Mouse (Mus musculus): ENCODE measurements around the gene Tvp23b.

Tvp23b gene

DNA sequence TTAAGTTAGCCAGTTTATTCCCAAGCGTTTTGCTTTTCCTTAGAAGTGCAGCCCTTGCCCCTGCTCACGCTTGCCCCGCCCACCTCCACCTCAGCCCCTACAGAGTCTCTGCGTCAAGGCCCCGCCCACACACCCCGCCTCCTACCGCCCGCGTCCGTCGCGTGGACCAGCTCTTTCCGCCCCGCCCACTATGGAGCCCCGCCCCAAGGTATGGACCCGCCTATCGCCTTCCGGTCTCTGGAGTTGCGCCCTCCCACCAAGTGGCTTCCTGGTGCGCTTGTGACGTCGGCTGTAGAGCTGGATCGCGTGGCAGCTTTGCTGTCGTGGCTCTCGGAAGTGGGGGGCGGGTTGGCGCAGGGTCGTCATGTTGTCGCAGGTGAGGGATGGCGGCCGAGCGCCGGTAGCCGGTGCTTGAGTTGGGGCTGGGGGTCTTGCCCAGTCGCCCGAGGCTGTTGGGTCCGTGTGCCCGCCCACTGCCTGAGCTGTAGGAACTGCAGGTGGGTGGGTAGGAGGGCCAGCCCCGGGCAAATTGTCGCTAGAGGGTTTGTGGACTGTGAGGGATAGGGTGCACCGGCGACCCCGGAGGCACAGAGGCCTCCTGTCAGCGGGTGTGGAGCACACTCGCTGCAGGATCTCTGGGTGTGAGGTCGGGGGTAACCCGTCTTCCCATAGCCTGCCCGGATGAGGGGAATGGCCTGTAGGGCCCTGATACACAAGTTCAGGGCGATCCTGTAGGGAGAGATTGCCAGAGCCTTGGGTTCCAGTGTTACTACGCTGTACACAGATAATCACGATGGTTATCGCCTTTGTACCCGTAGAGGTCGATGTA lies at the start of gene Tvp23b:
Tvp23b (plus strand) TSS at position 236 of the 829 bp plus-strand sequence.
- DNase-seq (ENCODE audit: extremely low read depth, insufficient read length, low spot score): peak; percentile 98

DNA sequence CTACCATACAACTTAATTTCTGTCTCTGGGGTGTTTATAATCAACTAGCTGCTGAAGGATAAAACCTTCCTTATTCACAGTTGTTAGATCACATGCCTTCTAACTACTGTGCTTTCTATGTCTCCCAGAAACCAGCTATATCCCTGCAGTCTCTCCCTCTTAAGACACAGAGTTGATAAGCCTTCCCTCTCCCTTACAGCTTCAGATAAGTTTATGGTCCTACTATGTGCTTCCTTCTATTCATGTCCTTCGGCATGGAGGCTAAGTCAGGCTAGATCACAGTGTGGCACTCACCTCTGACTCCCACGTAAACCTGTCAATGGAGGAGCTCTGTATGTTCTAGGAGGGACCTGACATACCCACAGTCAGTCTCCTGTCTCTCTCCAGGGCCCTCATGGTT lies 48.9 kb upstream of the Tvp23b start:
- DNase-seq (ENCODE audit: extremely low read depth, insufficient read length, low spot score): no peak

DNA sequence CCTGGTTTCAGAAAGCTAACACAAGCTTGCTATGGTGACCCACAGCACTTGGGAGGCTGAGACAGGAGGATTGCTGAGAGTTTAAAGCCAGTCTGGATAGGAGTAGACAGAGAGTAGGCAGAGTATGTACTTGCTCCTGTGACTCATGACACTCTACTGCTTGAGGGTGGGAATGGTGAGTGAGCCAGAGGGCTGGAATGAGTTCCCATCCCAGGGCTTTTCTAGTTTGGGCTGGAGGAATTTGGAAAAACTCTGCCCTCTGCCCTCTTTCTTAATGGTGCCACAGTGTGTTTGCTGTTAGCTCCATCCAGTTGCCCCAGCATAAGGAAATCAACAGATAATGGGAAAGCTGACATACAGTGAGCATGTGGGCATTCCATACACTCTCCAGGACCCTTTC lies 47.3 kb upstream of the Tvp23b start:
- DNase-seq (ENCODE audit: extremely low read depth, insufficient read length, low spot score): no peak

DNA sequence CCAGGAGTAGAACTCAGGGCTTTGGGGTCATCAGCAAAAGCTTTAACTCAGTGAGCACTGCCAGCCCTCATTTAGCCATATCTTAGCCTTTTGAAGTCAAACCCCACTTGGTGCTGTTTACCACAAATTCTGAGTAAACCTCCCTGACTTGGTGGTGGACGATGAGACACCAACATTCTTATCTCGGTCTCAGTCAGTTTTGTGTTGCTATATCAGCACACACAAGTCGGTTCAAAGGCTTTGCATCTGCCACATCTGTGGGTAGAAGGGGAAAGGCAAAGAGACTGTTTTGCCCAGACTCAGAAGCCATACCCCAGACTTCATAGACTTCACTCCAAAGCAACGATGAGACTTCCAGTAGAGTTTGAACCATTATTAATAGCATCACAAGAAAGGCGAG lies 34.7 kb upstream of the Tvp23b start:
- DNase-seq (ENCODE audit: extremely low read depth, insufficient read length, low spot score): no peak

DNA sequence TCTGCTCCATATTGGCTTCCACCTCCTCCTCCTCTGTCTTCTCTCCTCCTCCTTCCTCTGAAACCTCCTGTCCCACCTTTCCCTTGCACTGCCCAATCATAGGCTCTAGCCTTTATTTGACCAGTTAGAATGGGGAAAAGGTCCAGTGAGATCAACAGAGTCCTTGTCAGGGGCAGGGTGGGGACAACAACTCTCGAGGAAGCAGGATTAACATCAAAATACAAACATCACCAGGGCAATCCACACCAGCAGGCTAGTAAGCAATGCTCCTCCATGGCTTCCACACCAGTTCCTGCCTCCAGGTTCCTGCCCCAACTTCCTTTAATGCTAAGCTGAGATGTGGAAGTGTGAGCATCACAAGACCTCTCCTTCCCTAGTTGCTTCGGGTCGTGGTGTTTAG lies 33.5 kb upstream of the Tvp23b start:
- DNase-seq (ENCODE audit: extremely low read depth, insufficient read length, low spot score): no peak

DNA sequence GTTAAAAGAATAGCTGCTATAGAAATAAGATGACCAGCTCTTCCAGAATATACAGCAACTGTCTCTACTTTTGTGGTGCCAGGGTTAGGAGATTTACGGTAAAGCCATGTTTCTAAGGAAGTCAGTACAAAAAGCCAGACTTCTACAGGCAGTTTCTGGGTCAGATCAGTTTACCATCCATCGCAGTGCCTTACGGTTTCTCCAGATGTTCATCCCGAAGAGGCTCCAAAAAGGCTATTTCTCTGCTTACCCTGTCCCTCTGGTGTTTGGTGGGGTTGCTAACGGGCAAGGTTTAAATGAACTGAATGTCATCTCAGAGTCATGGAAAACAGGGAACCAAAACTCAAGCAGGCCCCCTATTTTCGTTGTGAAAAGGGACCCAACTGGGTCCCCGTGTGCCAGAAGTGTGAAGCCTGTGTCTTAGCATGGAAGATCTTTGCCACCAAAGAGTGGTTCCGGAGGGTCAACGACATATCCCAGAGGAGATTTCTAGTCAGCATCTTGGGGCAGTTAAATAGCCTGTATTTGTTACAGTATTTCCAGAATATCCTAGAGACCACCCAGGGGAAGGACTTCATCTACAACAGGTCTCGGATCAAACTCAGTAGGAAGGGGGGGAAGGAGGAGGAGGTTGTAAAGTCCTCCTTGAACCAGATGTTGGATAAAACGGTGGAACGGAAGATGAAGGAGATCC lies 32.1 kb upstream of the Tvp23b start, which contains the start of gene Fbxw10:
Fbxw10 (plus strand) TSS at position 109 of the 694 bp plus-strand sequence.
- no peak for DNase-seq (ENCODE audit: extremely low read depth, insufficient read length, low spot score)

DNA sequence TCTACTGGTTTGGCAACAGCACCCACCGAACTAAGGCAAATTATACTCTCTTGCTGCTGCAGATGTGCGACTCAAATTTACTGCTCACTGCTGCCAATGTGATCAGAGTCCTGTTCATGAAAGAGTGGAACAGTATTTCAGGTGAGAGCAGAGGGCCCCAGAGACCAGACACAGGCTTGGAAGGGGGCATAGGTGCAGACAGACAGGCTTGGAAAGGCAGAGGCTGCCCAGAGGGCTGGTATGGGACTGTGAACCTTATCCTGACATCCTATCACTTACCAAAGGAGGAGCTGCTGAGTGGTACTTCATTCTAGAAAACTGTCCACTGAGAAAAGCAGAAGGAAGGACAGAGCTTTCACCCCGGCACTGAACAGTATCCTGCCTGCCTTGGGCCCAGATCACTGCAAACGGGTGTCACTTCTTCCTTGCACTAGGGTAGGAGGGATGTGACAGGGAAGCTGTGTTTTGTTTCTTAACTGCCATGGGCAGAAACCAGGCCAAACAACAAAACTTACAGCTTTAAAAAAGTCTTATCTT lies 31.5 kb upstream of the Tvp23b start:
- no peak for DNase-seq (ENCODE audit: extremely low read depth, insufficient read length, low spot score)

DNA sequence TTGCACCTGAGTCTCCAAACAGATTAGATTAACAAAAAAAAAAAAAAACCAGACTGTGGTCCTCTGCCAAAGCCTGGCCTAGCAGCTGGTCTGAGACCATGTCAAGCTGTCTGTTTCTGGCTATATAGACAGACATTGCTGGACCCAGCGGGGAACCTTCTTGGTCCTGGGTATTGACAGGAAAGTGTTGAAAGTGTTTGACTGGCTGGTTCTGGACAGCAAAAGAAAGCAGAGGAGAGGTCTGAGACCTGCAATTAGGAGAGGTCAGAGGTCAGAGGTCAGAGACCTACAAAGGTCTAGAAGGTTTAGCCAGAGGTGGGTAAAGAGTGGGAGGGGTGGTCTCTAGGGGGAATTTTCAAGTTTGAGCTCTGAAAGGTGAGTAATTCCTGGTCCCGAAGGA lies 31.0 kb upstream of the Tvp23b start:
- DNase-seq (ENCODE audit: extremely low read depth, insufficient read length, low spot score): no peak

DNA sequence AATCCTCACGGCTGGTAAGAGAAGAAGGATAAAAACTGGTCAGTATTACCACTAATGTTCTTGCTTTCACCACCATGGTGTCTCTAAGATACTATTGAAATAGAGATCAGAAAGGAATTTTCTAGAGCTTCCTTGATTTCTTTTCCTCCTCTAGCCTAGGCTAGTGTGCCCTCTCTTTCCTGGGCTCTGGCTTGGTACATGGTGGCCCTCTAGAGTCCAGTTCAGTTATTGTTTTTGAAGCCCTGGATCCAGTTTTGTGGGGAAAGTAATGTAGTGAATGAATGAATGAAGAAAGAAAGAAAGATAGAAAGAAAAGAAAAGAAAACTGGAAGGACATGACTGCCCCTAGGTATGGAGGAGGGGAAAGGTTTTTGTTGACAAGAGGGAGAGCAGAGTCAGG lies 28.1 kb upstream of the Tvp23b start:
- no peak for DNase-seq (ENCODE audit: extremely low read depth, insufficient read length, low spot score)

DNA sequence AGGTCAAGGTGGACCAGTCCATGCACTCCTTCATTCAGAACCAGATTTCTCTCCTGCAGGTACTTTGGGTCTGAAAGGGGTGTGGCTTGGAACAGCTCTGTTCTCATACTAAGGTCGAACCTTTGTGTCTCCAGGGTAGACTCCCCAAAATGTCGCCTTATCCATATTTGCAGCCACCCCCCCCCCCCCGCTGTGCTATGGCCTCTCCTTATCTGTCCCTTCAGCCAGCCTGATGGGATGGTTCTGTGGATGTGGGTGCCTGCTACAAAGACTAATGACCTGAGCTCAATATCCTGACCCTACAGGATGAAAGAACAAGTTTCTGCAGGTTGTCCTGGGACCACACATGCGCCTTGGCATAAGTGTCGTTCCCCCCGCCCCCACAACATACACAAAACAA lies 25.9 kb upstream of the Tvp23b start:
- no peak for DNase-seq (ENCODE audit: extremely low read depth, insufficient read length, low spot score)

DNA sequence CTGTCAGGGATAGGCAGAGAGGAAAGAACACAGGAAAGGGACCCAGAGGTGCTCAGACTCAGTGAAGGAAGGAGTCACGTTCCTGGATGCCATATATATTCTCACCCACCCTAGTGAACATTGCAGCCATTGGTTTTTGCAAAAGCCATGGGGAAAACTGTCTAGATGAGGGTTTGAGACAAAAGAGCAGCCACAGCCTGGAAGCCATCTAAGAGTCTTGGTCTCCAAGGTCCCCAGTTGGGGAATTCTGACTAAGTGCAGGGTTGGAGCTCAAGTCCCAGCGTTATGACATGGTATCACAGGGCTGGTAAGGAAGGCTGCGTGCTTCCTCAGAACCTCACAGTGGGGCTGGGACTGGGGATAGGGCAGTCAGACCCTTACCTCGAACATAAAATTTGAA lies 13.7 kb upstream of the Tvp23b start:
- DNase-seq (ENCODE audit: extremely low read depth, insufficient read length, low spot score): no peak

DNA sequence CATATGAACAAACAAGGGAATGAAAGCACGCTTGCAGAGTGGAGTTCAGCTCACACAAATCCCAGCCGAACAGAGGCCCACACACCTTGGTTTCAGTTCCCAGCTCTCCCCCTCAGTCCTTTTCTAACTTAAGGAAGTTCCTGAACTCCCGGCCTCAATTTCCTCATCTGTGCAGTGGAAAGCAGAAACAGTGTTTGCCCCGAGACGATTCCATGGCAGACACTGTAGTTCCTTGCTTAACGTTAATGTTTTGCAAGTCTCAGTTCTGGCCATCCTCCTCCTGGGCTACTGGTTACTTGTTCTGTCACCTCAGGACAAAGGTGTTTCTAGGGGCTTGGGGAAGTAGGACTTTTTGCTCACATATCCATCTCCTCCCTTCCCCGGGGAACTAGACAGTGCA lies 12.6 kb upstream of the Tvp23b start:
- no peak for DNase-seq (ENCODE audit: extremely low read depth, insufficient read length, low spot score)

DNA sequence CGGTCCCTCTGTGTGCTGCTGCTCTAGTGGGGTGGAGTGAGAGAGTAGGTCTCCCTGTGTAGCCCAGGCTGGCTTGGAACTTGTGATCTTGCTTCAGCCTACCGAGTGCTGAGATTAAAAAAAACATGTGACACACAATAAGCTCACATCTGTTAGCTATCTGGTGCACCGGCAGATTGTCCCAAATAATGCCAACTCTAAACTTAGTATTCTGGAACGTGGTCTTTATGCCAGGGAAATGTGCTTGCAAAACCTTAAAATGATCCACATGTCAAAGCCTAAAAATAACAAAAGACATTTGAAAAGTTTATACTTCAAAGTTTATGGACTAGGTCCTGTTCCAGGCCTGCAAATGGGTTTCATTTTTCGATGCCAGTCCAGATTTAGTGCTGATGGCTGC lies 10.1 kb upstream of the Tvp23b start:
- DNase-seq (ENCODE audit: extremely low read depth, insufficient read length, low spot score): no peak

DNA sequence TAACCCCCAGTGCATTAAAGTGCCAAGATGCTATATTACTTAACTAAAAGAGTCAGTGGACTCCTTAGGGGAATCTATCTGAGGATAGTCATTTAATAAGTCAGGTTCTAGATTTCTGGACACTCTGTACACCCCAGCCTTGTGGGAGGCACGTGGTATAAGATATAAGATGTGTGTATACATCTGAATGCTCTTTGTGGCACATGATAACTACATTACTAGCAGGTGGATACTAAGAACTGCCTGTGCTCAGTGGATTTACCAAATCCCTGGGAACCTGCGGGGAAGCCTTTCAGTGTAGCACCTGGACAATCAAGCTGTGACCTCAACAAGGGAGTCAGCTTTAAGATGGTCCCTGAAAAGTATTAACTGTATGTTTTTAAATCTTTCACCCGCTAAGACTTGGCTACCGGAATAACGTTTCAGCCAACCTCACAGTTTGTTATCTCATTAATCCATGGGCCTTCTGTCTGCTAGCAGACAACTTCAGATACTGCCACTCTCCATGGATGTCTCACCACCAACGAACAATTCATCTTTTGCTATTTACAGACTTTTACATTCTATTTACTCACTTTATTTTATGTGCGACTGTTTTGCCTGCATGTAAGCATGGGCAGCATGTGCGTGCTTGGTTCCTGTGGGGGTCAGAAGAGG lies 9.4 kb upstream of the Tvp23b start:
- no peak for DNase-seq (ENCODE audit: extremely low read depth, insufficient read length, low spot score)

DNA sequence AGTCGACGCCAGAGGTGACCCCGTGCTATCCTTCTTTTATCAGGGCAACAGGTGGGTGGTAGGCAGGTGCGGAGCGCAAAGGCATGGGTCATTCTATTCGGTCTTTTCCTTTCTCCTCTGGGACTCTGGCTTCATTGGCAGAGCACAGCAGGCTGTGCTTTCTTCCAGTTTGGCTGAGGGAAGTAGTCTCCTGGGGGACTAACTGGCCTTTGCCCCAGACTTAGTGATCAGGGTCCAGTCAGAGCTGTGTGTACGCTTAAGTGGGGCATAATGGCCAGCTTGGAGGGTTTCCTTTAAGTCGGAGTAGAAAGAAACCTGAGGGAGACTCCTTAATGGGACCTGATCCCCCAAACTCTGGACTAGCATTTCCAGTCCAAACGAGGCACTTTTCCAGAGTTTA lies 5.8 kb upstream of the Tvp23b start:
- DNase-seq (ENCODE audit: extremely low read depth, insufficient read length, low spot score): no peak

DNA sequence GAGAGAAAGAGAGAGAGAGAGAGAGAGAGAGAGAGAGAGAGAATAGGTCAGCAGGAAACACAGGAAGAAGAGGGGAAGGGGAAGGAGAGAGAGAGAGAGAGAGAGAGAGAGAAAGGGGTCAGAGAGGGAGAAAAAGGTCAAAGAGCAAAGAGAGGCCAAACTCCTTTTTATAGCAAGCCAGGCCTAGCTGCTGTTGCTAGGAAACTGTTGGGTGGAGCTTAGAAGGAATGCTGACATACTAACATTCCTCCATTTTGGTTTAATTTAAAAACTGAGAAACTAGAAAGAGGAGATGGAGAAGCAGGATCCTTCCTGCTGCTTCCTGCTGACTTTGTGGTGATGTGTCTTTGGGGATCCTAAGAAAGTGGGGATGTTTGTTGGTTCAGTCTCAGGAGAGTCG lies 3.6 kb upstream of the Tvp23b start:
- DNase-seq (ENCODE audit: extremely low read depth, insufficient read length, low spot score): no peak

DNA sequence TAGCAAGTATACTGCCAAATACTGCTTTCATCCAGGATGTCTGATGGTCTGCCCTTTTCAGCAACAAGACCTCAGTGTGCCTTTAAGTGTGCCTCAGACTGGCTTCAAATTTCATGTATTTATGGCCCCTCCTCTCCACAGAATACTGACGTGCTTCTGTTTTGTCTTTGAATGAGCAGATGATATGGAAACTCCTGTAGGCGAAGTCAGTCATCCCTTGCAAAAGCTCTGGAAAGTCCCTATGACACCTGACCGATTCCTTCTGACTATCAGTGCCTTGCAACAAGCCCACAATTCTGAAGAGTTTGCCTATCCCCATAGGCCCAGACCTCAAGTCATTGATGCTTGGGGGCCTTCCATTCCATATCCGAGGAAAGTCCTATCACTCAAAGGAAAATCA lies 2.8 kb upstream of the Tvp23b start:
- no peak for DNase-seq (ENCODE audit: extremely low read depth, insufficient read length, low spot score)

DNA sequence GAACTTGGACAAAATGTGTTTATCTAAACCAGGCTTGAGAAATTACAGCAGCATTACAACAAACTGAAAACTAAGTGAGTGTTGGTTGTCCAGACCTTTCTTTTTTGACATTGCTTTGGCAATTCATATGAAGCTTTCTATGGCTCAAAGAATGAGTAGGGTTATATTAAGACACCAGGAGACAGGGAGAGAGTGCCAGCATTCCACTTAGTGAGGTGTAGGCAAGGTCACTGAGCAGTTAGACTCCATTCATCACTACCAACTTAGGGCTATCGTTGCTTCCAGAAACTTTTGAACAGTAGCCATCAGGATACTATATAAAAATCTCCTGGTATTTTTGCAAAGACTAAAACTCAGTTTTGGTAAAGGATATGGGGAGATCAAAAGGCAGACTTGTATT lies 1.9 kb upstream of the Tvp23b start:
- DNase-seq (ENCODE audit: extremely low read depth, insufficient read length, low spot score): no peak

DNA sequence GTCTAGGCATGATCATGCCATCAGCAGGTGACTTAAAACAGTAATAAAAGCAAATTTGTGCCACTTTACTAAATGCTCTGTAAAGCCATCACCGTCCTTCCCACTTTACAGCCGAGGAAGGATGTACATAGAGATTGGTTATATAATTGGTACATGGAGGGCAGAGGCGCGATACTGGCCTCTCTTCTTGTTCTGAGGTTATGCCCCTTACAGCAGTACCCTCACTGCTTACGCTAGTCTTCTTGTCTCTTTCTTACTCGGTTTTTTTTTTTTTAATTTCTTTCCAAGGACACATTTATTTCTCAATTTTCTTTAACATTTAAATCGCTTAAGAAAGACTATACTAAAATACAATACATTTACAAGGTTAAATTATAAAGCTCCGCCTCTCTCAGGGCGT lies 527 bp upstream of the Tvp23b start:
- no peak for DNase-seq (ENCODE audit: extremely low read depth, insufficient read length, low spot score)

DNA sequence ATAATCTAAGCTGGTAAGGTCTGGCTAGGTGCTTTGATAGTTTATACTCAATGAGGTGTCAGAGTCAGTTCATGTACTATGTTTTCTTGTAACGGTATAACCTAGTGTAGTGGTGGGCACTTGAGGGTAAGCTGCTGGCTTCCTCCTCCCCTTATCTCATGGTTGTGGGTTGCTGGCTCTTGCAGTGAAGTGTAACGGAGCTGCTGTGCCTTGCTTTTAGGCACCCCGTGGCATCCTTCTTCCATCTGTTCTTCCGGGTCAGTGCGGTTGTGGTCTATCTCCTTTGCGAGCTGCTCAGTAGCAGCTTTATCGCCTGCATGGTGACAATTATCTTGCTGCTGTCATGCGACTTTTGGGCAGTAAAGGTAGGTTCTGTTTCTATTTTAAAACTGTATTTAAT lies 4.2 kb downstream of the Tvp23b start:
- no peak for DNase-seq (ENCODE audit: extremely low read depth, insufficient read length, low spot score)

DNA sequence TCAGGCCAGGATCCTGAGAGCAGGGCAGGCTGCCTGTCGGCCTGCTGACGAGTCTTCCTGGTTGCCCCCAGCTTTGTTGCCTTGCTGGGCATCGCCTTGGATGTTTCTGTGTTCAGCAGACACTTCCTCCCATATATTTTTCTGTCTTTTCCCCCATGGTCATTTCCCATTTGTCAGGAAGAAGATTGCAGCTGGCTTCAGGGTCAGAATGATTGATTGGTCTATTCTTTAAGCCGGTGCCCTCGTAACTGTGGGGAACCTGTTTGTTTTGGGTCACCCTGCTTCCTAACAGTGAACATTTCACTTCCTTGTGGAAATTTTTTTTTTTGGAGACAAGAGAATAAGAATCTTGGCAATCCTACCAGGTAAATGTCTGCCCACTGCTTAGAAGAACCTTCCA lies 6.1 kb downstream of the Tvp23b start:
- DNase-seq (ENCODE audit: extremely low read depth, insufficient read length, low spot score): no peak

DNA sequence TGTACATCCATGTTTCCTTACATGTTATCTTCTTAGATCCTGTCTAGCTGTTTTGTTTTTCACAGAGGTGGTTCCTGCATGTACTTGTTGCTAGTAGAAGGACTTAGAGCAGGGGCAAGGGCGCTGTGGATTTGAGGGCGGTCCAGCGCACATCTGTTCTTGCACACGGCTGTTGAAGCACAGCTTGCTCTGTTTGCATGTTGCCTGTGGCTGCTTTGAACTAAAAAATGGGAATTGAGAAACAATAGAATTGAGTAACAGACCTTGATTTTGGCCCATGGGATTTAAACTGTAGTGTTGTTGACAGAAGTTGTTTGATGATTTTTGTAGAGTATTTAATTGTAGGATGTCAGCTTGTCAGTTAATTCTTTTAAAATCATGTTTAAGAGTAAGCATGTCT lies 11.5 kb downstream of the Tvp23b start:
- no peak for DNase-seq (ENCODE audit: extremely low read depth, insufficient read length, low spot score)

Measured in 3134 (cell line).